Mouse (Mus musculus): ENCODE measurements at regions not wholly inside any gene's neighbourhood (a gene's known extent, or its start where the extent isn't known, plus 50 kb on each side); places are given as distances from the start of the nearest gene placed in this dataset.
"Not testable (repeated sequence)": the region's sequence is repeated elsewhere in the genome, so short reads cannot be mapped to it uniquely, and the experiment has no call there.

DNA sequence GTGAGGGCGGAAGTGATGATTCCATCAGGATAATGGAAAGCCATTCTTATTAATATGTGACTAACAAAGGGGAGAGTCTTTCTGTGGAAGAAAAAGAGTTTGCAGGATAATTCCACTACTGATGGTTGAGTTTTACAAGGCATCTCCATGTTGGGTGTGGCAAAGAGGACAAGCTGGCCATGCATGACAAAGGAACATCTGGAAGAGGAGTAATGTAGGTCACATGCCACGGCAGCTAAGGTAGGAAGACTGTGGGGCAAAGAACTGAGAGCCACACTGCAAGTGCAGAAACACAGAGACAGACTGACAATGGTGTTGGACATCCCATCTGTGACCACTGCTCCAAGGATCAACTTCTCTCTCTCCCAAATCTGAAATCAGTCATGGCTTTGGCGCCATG, 196.4 kb upstream of the Gdi2 start:
- DNase-seq: no peak
- intact Hi-C loops (cut with DNase I): no loop called here

DNA sequence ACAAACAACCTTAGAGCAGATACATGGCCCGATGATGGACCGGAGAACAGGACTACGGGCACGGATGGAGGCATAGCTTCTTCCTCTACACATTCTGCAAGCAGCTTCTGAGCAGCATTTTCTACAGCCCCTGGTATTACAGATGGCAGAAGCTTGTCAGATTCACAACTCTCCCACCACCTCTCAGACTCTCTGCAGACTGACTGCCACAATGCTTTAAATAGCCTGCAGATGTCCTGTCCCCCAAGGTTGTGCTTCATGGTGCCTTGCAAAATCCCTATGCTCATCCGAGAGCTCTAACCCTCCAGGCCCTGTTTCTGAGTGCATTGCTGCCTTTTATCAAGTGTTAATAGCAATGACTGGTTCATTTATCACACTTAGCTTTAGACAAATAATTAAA, 194.3 kb upstream of the Gdi2 start:
- intact Hi-C loops (cut with DNase I): no loop called here
- DNase-seq: no peak

DNA sequence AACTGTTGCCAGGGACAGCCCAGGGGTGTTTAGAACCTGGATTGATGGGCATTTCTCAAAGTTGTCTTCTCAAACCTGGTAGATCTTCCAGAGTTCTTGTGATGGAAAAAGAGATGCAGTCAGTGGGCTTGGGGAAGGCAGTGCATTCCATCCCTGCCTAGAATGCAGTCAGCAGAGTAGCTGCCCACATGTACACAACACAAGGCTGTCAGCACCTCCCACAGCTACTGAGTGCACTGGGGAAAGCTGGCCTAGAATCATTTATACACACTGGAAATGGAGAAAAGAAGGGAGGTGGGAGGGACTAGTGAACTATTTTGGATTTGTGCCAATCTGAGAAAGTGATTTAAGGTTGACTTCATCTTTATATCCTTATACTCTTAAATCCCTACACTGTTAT, 183.0 kb upstream of the Gdi2 start:
- intact Hi-C loops (cut with DNase I); DNase-seq: not testable (repeated sequence)

DNA sequence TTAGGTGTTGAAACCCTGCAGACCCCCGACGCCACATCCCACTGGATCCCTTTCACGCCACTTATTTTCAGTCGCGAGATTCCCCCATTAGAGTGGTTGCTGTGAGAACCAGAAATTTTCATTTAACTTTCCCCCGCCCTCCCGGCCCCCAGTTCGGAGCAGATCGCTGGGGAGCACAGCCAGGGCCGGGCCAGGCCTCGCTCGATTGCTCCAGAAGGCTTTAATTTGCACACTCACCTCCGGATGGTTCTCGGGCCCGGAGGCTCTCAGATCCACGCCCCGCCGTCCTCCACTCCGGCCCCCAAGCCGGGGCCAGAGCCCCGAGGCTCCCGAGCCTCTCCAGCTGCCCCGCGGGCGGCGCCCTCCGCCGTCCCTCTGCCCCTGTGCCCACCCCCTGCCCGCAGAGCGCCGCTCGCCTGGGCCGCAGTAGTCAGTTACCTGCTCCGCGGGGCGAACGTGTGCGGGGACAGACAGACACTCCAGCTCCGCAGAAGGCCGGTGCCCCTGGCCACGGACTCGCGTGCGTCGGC, 179.7 kb upstream of the Gdi2 start:
- DNase-seq: no peak
- intact Hi-C loops (cut with DNase I): no loop called here

DNA sequence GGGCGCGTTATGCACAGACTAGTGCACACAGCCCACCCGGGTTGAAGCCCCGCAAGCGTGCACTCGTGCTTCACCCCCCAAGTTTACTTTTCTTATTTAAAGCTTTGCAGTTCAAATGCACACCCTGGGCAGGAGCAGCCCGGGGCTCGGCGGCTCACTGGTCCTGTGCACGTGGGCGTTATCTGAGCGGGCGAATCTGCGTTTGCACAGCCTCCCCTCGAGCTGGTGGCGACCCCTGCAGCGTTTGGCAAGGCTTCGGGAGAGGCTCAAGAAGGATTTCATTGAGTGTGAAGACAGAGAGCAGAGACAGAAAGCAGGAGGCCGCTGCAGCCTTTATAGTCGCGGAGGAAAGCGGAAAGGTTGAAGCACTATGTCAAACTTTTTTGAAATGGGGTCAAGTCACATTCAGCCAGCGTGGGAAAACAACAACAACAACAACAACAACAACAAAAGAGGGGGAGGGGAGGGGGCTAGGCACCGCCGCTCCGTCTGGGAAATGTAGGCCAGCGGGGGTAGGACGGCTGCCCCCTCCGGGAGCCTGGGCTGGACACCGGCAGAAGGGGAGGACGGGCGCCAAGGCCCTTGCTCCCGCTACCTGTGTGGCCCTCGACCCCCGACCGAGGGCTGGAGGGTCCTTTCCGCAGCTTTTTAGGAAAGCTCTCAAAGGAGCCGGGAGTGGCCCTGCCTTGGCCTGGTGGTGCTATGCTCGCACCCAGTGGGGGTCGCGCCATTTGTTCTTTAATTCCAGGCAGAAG, 178.7 kb upstream of the Gdi2 start:
- intact Hi-C loops (cut with DNase I): no loop called here
- peak in 1 of 2 experiments; percentile 1 for DNase-seq

DNA sequence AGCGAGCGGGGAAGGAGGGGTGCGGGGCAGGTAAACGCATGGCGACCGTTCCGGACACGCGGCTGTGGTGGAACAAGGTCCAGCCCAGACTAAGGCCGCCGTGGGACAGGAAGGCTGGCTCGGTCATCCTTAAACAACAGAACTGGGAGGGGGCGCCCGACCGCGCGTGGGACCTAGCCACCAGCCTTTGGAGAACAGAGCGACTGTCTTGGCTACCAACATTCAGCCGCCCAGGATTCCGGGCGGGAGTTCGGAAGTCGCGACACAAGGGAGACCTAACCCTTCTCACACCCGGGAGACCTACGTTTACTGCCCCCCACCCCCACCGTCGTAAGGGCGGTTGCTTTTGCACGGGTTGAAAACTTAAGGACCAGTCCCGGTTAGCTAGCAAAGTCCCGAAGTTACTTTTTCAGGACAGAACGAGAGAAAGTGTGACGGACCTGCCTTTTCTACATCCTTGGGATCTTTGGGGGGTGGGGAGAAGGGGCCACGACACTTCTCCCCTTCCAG, 178.1 kb upstream of the Gdi2 start:
- intact Hi-C loops (cut with DNase I): not testable (repeated sequence)
- DNase-seq: peak; percentile 4 to 10

DNA sequence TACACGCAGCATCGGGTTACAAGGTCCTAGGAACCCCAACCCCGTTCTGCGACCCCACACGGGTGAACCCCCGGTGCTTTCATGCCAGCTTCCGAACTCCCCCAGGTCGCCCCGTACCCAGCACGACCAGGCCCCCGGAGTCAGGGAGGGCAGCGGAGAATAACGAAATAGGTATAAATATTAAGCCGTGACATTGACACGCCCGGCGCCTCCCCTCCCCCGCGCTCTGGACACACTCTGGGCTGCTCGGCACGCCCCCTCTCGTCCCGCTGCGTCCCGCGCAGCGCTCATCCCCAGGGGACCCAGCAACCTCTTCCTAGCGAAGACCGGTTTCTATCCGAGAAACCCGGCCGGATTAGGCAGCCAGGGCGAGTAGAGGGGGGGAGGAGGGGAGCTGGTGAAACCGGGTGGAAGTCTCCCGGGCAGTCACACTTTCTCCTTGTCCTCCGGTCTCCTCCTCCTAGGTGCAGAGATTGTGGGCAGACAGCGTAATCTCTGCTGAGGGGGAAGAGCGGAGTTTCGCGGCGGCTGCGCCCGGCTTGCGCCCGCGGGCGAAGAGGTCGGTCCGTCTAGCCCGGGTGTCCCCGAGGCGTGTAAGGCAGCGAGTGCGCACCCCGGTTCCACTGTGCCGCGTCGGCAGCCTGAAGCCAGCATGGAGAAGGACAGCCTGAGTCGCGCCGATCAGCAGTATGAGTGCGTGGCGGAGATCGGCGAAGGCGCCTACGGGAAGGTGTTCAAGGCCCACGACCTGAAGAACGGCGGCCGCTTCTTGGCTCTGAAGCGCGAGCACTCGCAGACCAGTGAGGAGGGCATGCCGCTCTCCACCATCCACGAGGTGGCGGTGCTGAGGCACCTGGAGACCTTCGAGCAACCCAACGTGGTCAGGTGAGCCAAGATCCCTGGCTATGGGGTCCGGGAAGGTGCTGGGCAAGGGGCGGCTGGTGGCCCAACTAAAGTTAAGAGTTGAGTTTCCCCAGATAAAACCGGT, 177.1 kb upstream of the Gdi2 start:
- peak in 1 of 2 experiments; percentile 12 for DNase-seq
- intact Hi-C loops (cut with DNase I): no loop called here

DNA sequence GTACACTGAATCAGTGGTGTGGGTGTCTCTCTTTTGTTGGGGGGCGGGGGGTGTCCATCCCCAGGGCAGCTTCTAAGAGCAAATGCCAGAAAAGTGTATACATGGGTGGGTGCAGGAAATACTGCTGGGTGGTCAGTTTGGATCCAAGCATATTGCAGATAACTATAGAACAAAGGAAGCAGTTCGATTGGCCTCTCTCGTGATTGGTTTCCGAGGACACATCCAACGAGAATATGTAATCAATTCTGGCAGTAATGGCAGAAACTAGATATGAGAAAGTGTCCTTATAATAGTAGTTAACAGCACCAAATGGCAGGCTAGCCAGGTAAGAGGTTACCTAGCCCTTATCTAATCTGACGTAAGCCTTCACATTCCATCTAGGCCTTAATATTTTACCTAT, 165.2 kb upstream of the Gdi2 start:
- intact Hi-C loops (cut with DNase I): no loop called here

DNA sequence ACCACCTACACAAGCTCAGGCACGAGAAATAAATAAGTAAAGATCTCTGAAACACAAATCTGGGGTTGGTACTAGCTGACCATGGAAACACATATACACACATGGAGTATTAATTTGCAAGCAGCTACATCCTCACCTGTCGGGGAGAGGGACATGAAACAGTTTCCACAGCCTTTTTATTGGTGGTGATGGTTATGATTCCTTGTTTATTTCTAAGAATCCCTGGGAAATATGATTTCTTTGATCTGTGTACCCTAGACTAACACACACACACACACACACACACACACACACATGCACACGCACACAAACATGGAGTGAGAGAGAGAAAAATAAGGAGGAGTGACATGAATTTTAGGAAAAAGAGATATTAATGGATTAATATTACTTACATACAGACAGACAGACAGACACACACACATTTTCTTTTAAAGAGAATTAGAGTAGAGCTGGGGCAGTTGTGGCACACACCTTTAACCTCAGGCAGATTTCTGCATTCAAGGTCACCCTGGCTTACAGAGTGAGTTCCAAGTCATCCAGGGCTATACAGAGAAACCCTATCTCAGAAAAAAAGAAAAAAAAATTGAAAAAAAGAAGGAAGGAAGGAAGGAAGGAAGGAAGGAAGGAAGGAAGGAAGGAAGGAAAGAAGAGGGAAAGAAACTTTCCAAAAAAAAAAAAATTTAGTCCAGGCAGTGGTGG, 164.2 kb upstream of the Gdi2 start:
- intact Hi-C loops (cut with DNase I); DNase-seq: not testable (repeated sequence)

More for the DNA sequence above, 165.2 kb upstream of the Gdi2 start:
- no peak for DNase-seq

DNA sequence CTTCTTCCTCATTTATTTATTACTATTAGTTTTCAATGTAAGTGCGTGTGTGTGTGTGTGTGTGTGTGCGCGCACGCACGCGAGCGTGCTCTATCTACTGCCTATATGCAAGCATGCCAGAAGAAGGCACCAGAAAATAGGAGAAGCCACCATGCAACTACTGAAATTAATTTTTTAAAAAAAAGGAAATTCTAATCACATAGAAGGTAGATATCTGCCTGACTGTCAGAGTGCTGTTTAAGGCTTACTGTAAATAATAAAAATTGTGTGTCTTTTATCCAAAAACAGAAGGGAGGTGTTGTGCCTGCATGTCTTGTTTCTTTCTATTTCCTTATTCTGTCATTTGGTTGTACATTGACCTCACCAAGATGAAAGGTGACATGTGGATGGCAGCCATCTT, 163.1 kb upstream of the Gdi2 start:
- intact Hi-C loops (cut with DNase I): no loop called here
- no peak for DNase-seq

DNA sequence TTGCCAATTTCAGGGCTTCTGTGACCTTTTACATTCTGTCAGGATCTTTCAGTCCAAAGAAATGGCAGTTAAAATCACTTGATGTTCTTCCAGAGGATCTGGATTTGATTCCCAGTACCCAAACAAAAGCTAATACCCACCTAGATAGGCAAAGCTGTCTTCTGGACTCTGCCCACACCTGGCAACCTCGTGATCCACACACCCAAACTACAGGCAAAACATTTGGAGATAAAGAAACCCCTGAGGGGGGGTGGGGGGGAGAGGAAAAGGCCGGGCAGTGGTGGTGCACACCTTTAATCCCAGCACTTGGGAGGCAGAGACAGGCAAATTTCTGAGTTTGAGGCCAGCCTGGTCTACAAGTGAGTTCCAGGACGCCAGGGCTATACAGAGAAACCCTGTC, 160.1 kb upstream of the Gdi2 start:
- intact Hi-C loops (cut with DNase I); DNase-seq: not testable (repeated sequence)

DNA sequence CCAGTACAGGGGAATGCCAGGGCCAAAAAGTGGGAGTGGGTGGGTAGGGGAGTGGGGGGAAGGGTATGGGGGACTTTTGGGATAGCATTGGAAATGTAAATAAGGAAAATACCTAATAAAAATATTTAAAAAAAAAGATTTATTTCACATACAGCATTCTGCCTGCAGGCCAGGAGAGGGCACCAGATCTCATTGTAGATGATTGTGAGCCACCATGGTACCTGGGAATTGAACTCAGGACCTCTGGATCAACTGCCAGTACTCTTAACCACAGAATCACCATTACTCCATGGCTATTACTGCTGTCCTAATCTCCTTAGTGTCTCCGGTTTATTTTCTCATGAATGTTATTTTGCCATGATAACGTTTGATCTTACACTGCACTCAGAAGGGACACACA, 132.1 kb upstream of the Gdi2 start:
- intact Hi-C loops (cut with DNase I): loop anchor here (5.0 to 10.0 kb wide), 4 partner anchors 159 to 489 kb away; no protein-coding TSS in a partner anchor
- DNase-seq: not testable (repeated sequence)

DNA sequence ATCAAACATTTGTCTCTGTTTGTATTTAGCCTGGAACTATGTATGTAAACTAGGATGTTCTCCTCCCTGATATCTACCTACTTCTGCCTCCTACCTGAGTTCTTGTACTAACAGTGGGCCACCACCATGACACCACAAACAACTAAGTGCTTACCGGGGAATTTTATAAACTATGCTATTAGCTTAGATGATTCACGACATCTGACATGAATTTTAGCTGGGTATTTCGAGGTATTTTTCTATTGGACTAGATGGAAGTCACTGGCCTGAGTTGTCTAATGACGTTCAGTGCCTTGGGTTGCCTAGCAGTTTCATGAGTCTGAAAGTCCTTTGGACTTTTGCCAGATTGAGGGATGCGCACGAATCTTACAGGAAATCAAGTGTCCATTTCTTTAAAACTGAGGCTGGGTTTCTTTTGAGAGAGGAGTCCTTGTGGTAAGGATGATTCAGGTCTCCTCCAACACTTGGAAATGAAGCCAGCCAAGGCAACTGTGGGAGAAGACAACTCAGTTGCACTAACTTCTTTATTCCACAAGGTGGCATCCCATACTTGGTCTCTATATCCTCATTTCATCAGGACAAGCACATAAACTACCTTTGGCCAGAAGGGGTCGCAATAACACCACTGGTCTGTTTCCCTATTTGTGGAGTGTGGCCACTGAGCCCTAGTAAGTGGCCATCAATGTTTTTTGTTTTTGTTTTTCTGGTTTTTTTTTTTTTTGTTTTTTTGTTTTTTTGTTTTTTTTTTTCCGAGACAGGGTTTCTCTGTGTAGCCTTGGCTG, 131.4 kb upstream of the Gdi2 start:
- peak; percentile 70 to 74 for DNase-seq
- intact Hi-C loops (cut with DNase I): loop anchor here (5.0 to 10.0 kb wide), 4 partner anchors 158 to 488 kb away; no protein-coding TSS in a partner anchor

DNA sequence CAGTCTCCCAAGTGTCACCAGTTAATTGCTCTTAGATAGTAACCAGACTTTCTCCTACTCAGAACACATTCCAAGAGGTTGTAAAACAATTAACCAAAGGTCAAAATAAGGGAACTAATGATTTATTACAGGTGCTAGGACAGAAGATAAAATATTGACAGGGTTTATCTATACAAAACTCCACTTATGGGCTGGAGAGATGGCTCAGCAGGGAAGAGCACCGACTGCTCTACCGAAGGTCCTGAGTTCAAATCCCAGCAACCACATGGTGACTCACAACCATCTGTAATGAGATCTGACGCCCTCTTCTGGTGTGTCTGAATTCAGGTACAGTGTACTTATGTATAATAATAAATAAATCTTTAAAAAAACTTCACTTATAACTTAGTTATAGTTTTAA, 127.6 kb upstream of the Gdi2 start:
- DNase-seq; intact Hi-C loops (cut with DNase I): not testable (repeated sequence)

DNA sequence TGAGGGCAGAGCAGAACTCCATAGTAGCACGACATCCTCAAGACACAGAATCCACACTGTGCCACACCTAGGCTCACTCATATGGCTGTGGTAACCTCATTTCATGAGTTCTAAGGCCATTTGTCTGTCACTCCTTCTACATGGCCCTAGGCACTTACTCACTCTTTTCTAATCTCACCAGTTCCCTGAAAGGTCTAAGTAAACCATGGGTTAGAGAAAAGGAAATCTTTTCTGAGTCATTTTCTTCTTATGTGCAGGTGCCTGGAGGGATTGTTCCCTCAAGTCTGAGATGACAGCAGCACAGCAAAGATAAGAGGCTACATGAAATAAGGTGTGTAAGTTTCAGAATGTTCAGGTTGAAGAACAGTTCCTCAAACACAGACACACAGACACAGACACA, 120.8 kb upstream of the Gdi2 start:
- intact Hi-C loops (cut with DNase I): no loop called here

DNA sequence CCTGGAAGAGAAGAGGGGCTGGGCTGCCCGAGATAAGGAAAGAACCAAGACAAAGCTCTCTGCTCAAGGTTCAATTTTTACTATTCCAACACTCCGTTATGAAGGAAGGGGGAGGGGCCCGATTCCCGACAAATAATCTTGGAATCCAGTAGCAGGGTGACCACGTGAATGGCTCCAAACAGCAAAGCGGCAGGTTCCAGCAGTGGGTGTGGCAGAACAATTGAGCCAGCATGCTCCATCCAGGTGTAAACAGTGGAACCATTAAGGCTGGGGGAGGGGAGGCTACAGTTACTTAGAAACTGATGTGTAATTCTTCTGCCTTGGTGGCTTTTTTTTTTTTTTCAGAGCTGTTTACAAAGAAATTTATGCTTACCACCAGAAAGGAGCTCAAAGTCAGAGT, 82.5 kb upstream of the Gdi2 start:
- intact Hi-C loops (cut with DNase I); DNase-seq: not testable (repeated sequence)

More for the DNA sequence above, 120.8 kb upstream of the Gdi2 start:
- DNase-seq: no peak

DNA sequence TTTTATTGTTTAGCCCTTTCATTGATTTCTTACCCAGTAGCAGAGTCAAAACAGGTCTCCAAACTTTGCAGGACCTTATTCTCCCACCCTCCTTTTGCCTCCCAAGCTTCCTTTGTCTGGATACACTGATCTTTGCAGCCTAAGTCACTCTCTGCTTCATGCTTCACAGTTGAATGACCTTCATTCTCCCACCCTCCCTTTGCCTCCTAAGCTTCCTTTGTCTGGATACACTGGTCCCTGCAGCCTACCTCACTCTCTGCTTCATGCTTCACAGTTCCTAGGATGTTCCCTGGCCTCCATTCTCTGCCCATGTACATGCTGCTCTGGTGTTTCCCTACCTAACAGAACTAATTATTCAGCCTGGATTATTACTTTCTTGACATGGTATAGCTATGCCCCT, 61.0 kb upstream of the Gdi2 start:
- no peak for DNase-seq
- intact Hi-C loops (cut with DNase I): no loop called here

DNA sequence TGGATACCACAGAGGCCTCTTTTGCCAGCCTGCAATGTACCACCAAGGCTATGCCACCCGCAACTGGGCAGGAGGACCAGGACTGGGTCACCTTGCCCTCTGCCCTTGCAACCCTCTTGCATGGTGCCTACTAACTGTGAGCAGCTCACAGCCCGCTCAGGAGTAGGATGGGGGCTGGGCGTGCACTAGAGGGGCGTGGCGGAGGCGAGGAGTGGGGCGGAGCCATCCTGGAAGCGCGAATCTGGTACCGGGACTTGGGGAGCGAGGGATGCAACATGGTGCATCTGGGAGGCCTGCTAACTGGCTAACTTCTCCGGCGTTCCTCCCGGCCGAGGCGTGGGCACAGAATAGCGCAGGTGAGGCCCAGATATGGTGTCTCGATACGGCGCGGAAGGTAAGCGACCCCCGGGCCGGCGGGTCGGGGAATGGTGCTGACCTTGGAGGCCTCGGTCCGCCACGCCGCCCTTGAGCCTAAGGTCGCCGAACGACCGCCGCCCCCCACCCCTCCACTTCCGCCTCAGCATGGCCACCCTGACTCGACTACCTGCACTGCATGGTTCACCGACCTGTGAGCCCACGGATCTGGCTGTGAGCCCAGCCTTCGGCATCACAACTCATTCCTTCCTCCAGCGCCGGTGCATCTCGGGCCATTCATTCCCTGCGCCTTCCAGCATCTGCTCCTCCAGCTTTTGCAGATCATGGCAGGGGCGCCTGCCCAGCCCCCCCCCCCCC, 59.7 kb upstream of the Gdi2 start:
- DNase-seq: peak; percentile 28 to 39
- intact Hi-C loops (cut with DNase I): no loop called here

Data from heart, postnatal 36 days (tissue).